Mouse (Mus musculus) adrenal gland (tissue): ENCODE measurements around the gene Rasgef1a.

Source experiments
- intact Hi-C: fragments of 180-260 bp; cut with DNase I; formaldehyde crosslinking; loops from one replicate; pipeline ENCODE4 v1.15.1; 2025

The Rasgef1a gene

GRCm38 (mm10) chr6:118022898-118023635 lies 11.8 kb downstream of the Rasgef1a start:
- intact Hi-C loops: no loop called here

GRCm38 (mm10) chr6:118027036-118027435 lies 15.8 kb downstream of the Rasgef1a start:
- intact Hi-C loops: no loop called here

GRCm38 (mm10) chr6:118031467-118031866 lies 20.2 kb downstream of the Rasgef1a start:
- intact Hi-C loops: no loop called here

- intact Hi-C loops: no loop called here
These were observed 24.4 kb downstream of the Rasgef1a start for GRCm38 (mm10) chr6:118035639-118036038.

- intact Hi-C loops: no loop called here
These were observed 25.0 kb downstream of the Rasgef1a start for GRCm38 (mm10) chr6:118036118-118036805.

- intact Hi-C loops: no loop called here
These were observed 25.6 kb downstream of the Rasgef1a start for GRCm38 (mm10) chr6:118036866-118037265.

- intact Hi-C loops: no loop called here
These were observed 33.9 kb downstream of the Rasgef1a start for GRCm38 (mm10) chr6:118045180-118045579.

GRCm38 (mm10) chr6:118045892-118046291 lies 34.7 kb downstream of the Rasgef1a start:
- intact Hi-C loops: no loop called here

GRCm38 (mm10) chr6:118046511-118046910 lies 35.3 kb downstream of the Rasgef1a start:
- intact Hi-C loops: no loop called here

GRCm38 (mm10) chr6:118046924-118047323 lies 35.7 kb downstream of the Rasgef1a start:
- intact Hi-C loops: no loop called here

- intact Hi-C loops: no loop called here
These were observed 36.7 kb downstream of the Rasgef1a start for GRCm38 (mm10) chr6:118047811-118048505.

GRCm38 (mm10) chr6:118049776-118050175 lies 38.5 kb downstream of the Rasgef1a start:
- intact Hi-C loops: no loop called here

- intact Hi-C loops: no loop called here
These were observed 40.2 kb downstream of the Rasgef1a start for GRCm38 (mm10) chr6:118051474-118051873.

GRCm38 (mm10) chr6:118055209-118055608 lies 44.0 kb downstream of the Rasgef1a start:
- intact Hi-C loops: no loop called here

- intact Hi-C loops: no loop called here
These were observed 50.0 kb downstream of the Rasgef1a start for GRCm38 (mm10) chr6:118061266-118061665.

GRCm38 (mm10) chr6:118063266-118063665 lies 52.0 kb downstream of the Rasgef1a start:
- intact Hi-C loops: no loop called here

- intact Hi-C loops: no loop called here
These were observed 53.8 kb downstream of the Rasgef1a start for GRCm38 (mm10) chr6:118064968-118065530.

GRCm38 (mm10) chr6:118065837-118066198 lies 54.6 kb downstream of the Rasgef1a start:
- intact Hi-C loops: no loop called here

GRCm38 (mm10) chr6:118066199-118067081 lies 55.2 kb downstream of the Rasgef1a start:
- intact Hi-C loops: no loop called here

GRCm38 (mm10) chr6:118067720-118068119 lies 56.5 kb downstream of the Rasgef1a start:
- intact Hi-C loops: no loop called here
